Mouse (Mus musculus): ENCODE data around the gene Abhd13.

The Abhd13 gene

GRCm38 (mm10) chr8:10017231-10017630, 39.7 kb downstream of the Abhd13 start:
- DNase-seq: no peak

GRCm38 (mm10) chr8:10030320-10031060, 53.0 kb downstream of the Abhd13 start:
- DNase-seq: no peak

GRCm38 (mm10) chr8:10031177-10031576, 53.7 kb downstream of the Abhd13 start:
- no peak for DNase-seq

GRCm38 (mm10) chr8:10040866-10041265, 63.4 kb downstream of the Abhd13 start:
- no peak for DNase-seq
